Mouse (Mus musculus): ENCODE measurements around the gene Tmem132a.

DNA sequence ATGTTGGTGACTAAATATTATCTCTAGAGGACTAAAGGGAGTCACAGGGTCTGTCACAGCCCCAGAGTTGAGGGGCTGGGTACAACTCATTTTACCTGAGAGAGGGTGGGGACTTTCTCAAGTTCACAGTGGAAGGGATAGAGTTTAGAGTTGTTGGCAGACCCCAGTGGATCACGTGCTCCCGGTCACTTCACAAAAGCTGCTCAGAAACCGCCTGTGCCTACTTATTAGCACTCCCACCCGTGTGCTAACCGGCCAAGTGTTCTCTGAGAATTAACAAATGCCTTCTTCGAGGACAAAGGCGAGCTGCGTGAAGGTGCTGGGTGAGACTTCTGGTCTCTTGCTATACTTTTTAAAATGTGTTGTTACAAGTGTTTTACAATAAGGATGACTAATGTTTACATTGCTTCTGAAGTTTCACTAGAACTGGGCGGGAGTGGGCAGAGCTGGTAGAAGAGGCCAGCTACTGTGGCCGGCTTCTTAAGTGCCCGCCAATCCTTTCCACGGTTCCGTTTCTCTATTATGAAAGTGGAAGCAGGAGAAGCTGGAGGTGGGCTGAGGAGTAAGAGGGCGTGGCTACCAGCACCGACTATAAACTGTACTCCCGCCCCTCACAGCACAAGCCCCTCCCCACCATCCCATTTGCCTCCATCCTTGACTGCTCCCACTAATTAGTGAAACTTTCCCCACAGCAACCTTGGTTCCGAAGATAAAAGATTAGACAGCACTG lies 51.4 kb downstream of the Tmem132a start:
- TF ChIP-seq CTCF (IDR thresholded peaks at IDR 0.05; ENCODE audit: borderline replicate concordance, control insufficient read depth, extremely low read depth, insufficient read depth, low read length, poor library complexity) = no peak
- TF ChIP-seq POLR2A (IDR thresholded peaks at IDR 0.05; ENCODE audit: control insufficient read depth, extremely low read depth, insufficient read depth, low read length, poor library complexity) = no peak
